30 mouse cellular contexts compared by ENCODE assay signal in the genomic region with DNA sequence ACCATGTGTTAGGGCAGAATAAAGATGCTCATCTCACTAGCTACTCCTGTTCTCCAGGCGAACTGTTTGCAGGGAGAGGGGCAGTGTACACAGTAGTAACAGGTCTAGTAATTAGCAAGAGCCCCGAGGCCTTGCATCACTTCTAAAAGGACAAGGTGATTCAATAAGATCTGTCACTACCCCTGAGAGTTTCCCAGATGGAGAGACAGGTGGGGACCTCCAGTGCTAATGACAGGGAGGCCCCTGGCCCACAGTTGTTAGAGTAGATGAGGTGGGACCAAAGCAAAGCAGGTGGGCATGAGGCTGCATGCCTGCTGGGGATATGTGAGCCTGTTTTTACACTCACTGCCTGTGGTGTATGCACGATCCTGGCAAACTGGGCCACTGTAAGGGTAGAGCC.
A peak's percentile ranks its signal among the peaks of the same experiment; 100 is the strongest.
DNase-seq lines count a peak whose midpoint lies in the region; ATAC-seq and TF ChIP-seq lines count a peak whose summit lies in the region.
"Had no signal": no experiment of that assay in that cellular context is flagged by ENCODE, and none has a peak within 500 bp of the region (broad histone marks: within the 10 kb centered on the region; RNA-seq: fewer than 3 reads in every experiment).

No protein-coding gene starts in this region.

- H3K4me2 ChIP-seq in forebrain, embryonic 15.5 days (replicated peaks): no peak overlapping the region
- no peak overlapping the region for H3K4me2 ChIP-seq in forebrain, embryonic 16.5 days (ENCODE audit: low read length)
- no peak overlapping the region for H3K4me2 ChIP-seq in midbrain, embryonic 16.5 days (ENCODE audit: low read length)
- H3K4me2 ChIP-seq in midbrain, postnatal 0 days (ENCODE audit: low read depth, low read length, poor library complexity, severe bottlenecking): no peak overlapping the region
- H3K4me2 ChIP-seq: embryonic facial prominence, embryonic 12.5 days; heart, embryonic 12.5 days; midbrain, embryonic 11.5 days had no signal

- H3K36me3 ChIP-seq in forebrain, embryonic 15.5 days: no peaks in the 10 kb centered on the region
- no peaks in the 10 kb centered on the region for H3K36me3 ChIP-seq in forebrain, embryonic 16.5 days (ENCODE audit: control insufficient read depth, insufficient read depth)
- no peaks in the 10 kb centered on the region for H3K36me3 ChIP-seq in midbrain, embryonic 16.5 days (ENCODE audit: control insufficient read depth, insufficient read depth, low read length)
- no peaks in the 10 kb centered on the region for H3K36me3 ChIP-seq in midbrain, postnatal 0 days (ENCODE audit: insufficient read depth, low read length)
- H3K36me3 ChIP-seq: embryonic facial prominence, embryonic 12.5 days; heart, embryonic 12.5 days had no signal

- no peak for ATAC-seq in forebrain, embryonic 15.5 days (replicated peaks)
- no peak for ATAC-seq in forebrain, embryonic 16.5 days
- 0 out of 2 replicates have a peak, but pooled peaks have one; percentile 25 for ATAC-seq in midbrain, embryonic 16.5 days
- no peak for ATAC-seq in midbrain, postnatal 0 days (ENCODE audit: low FRiP score)
- ATAC-seq: activated CD4-positive, CD25-positive, alpha-beta regulatory T cell, adult 4 months; forebrain, embryonic 14.5 days; hindbrain, embryonic 16.5 days had no signal

- H3K4me1 ChIP-seq in forebrain, embryonic 15.5 days: peaks cover 52% of the 10 kb centered on the region
- H3K4me1 ChIP-seq in forebrain, embryonic 16.5 days (replicated peaks; ENCODE audit: control insufficient read depth, insufficient read depth, low read length): peaks cover 36% of the 10 kb centered on the region
- peaks cover 21% of the 10 kb centered on the region for H3K4me1 ChIP-seq in midbrain, embryonic 16.5 days (ENCODE audit: control insufficient read depth, insufficient read depth, low read length)
- H3K4me1 ChIP-seq in midbrain, postnatal 0 days (ENCODE audit: insufficient read depth, low read length): peaks cover 8% of the 10 kb centered on the region; the same call in 1 of the 2 replicates
- H3K4me1 ChIP-seq: embryonic facial prominence, embryonic 12.5 days; heart, embryonic 12.5 days had no signal

- no peak for TF ChIP-seq CTCF in layer of hippocampus, adult 2 months (conservative IDR thresholded peaks at IDR 0.05)
- TF ChIP-seq CTCF in midbrain, postnatal 0 days (IDR thresholded peaks at IDR 0.05): no peak

- no peak for DNase-seq in layer of hippocampus, adult 2 months (ENCODE audit: low spot score in 2 of 2)
- DNase-seq in layer of hippocampus, adult 18-20 months (ENCODE audit: low spot score in 2 of 2): no peak
- no peak for DNase-seq in midbrain, postnatal 0 days (ENCODE audit: low spot score)
- no peak for DNase-seq in B cell, adult 2 months
- DNase-seq: adrenal gland, adult 2 months; adrenal gland, postnatal 36 days; embryo, embryonic 11 days; gastrocnemius, adult 2 months; gastrocnemius, postnatal 36 days; heart, adult 18-20 months; heart, postnatal 4 days; layer of hippocampus, postnatal 36 days; liver; lung, adult 2 months; lung, postnatal 10 days; right cerebral cortex, postnatal 25 days; spleen, adult 18-20 months; thymus, postnatal 14 days had no signal

- no peaks in the 10 kb centered on the region for H3K27me3 ChIP-seq in forebrain, embryonic 15.5 days
- H3K27me3 ChIP-seq in forebrain, embryonic 16.5 days (replicated peaks; ENCODE audit: control insufficient read depth, insufficient read depth, low read length): no peaks in the 10 kb centered on the region
- no peaks in the 10 kb centered on the region for H3K27me3 ChIP-seq in midbrain, embryonic 16.5 days (ENCODE audit: control insufficient read depth, insufficient read depth, low read depth, low read length)
- H3K27me3 ChIP-seq in midbrain, postnatal 0 days (ENCODE audit: insufficient read depth, low read length): no peaks in the 10 kb centered on the region
- H3K27me3 ChIP-seq: CH12.LX; embryonic facial prominence, embryonic 12.5 days; heart, embryonic 12.5 days had no signal

- no peak overlapping the region for H3K9ac ChIP-seq in forebrain, embryonic 15.5 days (replicated peaks)
- H3K9ac ChIP-seq in forebrain, embryonic 16.5 days (replicated peaks; ENCODE audit: low read depth, low read length): no peak overlapping the region
- H3K9ac ChIP-seq in midbrain, embryonic 16.5 days (ENCODE audit: low read depth, low read length): no peak overlapping the region
- no peak overlapping the region for H3K9ac ChIP-seq in midbrain, postnatal 0 days (replicated peaks; ENCODE audit: low read length, poor library complexity, severe bottlenecking)
- H3K9ac ChIP-seq: embryonic facial prominence, embryonic 12.5 days; heart, embryonic 12.5 days; liver, embryonic 14.5 days had no signal

- H3K4me3 ChIP-seq in forebrain, embryonic 15.5 days: no peak overlapping the region
- no peak overlapping the region for H3K4me3 ChIP-seq in forebrain, embryonic 16.5 days (replicated peaks; ENCODE audit: low read length)
- H3K4me3 ChIP-seq in layer of hippocampus, adult 2 months: no peak overlapping the region
- no peak overlapping the region for H3K4me3 ChIP-seq in midbrain, embryonic 16.5 days (ENCODE audit: low read depth, low read length)
- H3K4me3 ChIP-seq in midbrain, postnatal 0 days (ENCODE audit: low read depth, low read length): no peak overlapping the region
- H3K4me3 ChIP-seq: embryonic facial prominence, embryonic 12.5 days; gastrocnemius, adult 2 months; heart, embryonic 12.5 days had no signal

- no peaks in the 10 kb centered on the region for H3K9me3 ChIP-seq in forebrain, embryonic 15.5 days
- H3K9me3 ChIP-seq in forebrain, embryonic 16.5 days (ENCODE audit: control insufficient read depth, low read length): no peaks in the 10 kb centered on the region
- no peaks in the 10 kb centered on the region for H3K9me3 ChIP-seq in midbrain, embryonic 16.5 days (replicated peaks; ENCODE audit: control insufficient read depth, low read length, poor library complexity, severe bottlenecking)
- H3K9me3 ChIP-seq in midbrain, postnatal 0 days (ENCODE audit: low read length): no peaks in the 10 kb centered on the region
- H3K9me3 ChIP-seq: embryonic facial prominence, embryonic 12.5 days; heart, embryonic 12.5 days had no signal

- WGBS in forebrain, embryonic 15.5 days: 61% methylated on average over 3 of the region's 3 CpGs
- 67% methylated on average over 3 of the region's 3 CpGs for WGBS in forebrain, embryonic 16.5 days
- 70% methylated on average over 3 of the region's 3 CpGs for WGBS in midbrain, embryonic 16.5 days
- WGBS in midbrain, postnatal 0 days: 65% methylated on average over 3 of the region's 3 CpGs

- H3K27ac ChIP-seq in forebrain, embryonic 15.5 days (replicated peaks): 0 out of 2 replicates have a peak overlapping the region, but pooled peaks have one; percentile 23
- no peak overlapping the region for H3K27ac ChIP-seq in forebrain, embryonic 16.5 days (ENCODE audit: low read length)
- H3K27ac ChIP-seq in layer of hippocampus, adult 2 months: peak overlapping the region; percentile 53
- H3K27ac ChIP-seq in midbrain, embryonic 16.5 days (ENCODE audit: low read length): no peak overlapping the region
- no peak overlapping the region for H3K27ac ChIP-seq in midbrain, postnatal 0 days (ENCODE audit: low read depth, low read length)
- H3K27ac ChIP-seq: embryonic facial prominence, embryonic 12.5 days; gastrocnemius, adult 2 months; liver, embryonic 14.5 days; macrophage had no signal

Comparison
In these comparisons a context has a peak if more than half of its experiments do, and no peak if none do; other contexts are left out.
1. H3K27ac ChIP-seq: peak in forebrain, embryonic 15.5 days (single experiment) and layer of hippocampus, adult 2 months (single experiment); none in forebrain, embryonic 16.5 days (single experiment), midbrain, embryonic 16.5 days (single experiment) and midbrain, postnatal 0 days (single experiment).